Mouse (Mus musculus) liver, adult 2 months (tissue): ENCODE measurements around the gene Trpc1. TPM values are rescaled to one million over a fixed set of nuclear protein-coding genes. Genes with fewer than 3 reads are reported as not detected.

Experiments used
- DNase-seq: peaks from one replicate; pipeline ENCODE4 v3.0.0-alpha.2; 2011; ENCODE audit warnings: low read depth, low spot score; ENCODE audit errors: extremely low read depth
- H3K27ac ChIP-seq: fragments of 200-500 bp; replicated peaks from 2 replicates; pipeline ENCODE4 v1.5.1; 2012; ENCODE audit warnings: low read depth, mild to moderate bottlenecking, control low read depth, inconsistent platforms, low read length; ENCODE audit not compliant: insufficient read depth
- H3K27me3 ChIP-seq: fragments of 200-500 bp; 2 replicates; pipeline ENCODE4 v1.6.1; 2012; ENCODE audit warnings: mild to moderate bottlenecking, moderate library complexity, low read length, inconsistent platforms; ENCODE audit not compliant: control insufficient read depth, insufficient read depth
- H3K36me3 ChIP-seq: fragments of 200-500 bp; 2 replicates; pipeline ENCODE4 v1.6.1; 2012; ENCODE audit warnings: low read length, inconsistent platforms; ENCODE audit not compliant: control insufficient read depth, insufficient read depth
- H3K4me1 ChIP-seq: fragments of 200-500 bp; 2 replicates; pipeline ENCODE4 v1.6.1; 2011; ENCODE audit warnings: low read length; ENCODE audit not compliant: control insufficient read depth, insufficient read depth
- H3K4me3 ChIP-seq: fragments of 200-500 bp; 2 replicates; pipeline ENCODE4 v1.5.1; 2011; ENCODE audit warnings: low read depth, mild to moderate bottlenecking, control low read depth, low read length, moderate library complexity; ENCODE audit not compliant: insufficient read depth
- H3K79me2 ChIP-seq: fragments of 200-500 bp; 2 replicates; pipeline ENCODE4 v1.6.1; 2012; ENCODE audit warnings: inconsistent platforms, mild to moderate bottlenecking, low read length, moderate library complexity; ENCODE audit not compliant: control insufficient read depth, insufficient read depth
- H3K9ac ChIP-seq: fragments of 200-500 bp; 2 replicates; pipeline ENCODE4 v1.6.1; 2012; ENCODE audit warnings: low read depth, mild to moderate bottlenecking, control low read depth, inconsistent platforms, low read length
- CTCF ChIP-seq: fragments of 200-500 bp; IDR thresholded peaks from 2 replicates; pipeline ENCODE4 v1.5.1; 2011; ENCODE audit warnings: low read depth, low read length, control low read depth
- POLR2A ChIP-seq: fragments of 200-500 bp; IDR thresholded peaks from 2 replicates; pipeline ENCODE4 v1.6.1; 2011; ENCODE audit warnings: low read length, control low read depth; ENCODE audit not compliant: insufficient read depth; ENCODE audit errors: extremely low read depth
- WGBS: fragments of 180-500 bp; shearing (Covaris S2); methylation state at CpG from one replicate; pipeline ENCODE4 v1.1.7; 2018; 5-methylcytosine and 5-hydroxymethylcytosine counted together
- polyA plus RNA-seq: library from polyadenylated mRNA; depleted of rRNA; stranded (reverse); fragments of >200 nt; gene quantifications from 2 replicates; pipeline ENCODE4 v1.2.3, GENCODE M21; 2012
- total RNA-seq: library from RNA; depleted of rRNA; stranded (reverse); fragments of >200 nt; gene quantifications from 2 replicates; pipeline ENCODE4 v1.2.3, GENCODE M21; 2014

The Trpc1 gene
- total and polyA plus RNA-seq, 2 experiments, result 0.16 to 0.74 TPM

DNA sequence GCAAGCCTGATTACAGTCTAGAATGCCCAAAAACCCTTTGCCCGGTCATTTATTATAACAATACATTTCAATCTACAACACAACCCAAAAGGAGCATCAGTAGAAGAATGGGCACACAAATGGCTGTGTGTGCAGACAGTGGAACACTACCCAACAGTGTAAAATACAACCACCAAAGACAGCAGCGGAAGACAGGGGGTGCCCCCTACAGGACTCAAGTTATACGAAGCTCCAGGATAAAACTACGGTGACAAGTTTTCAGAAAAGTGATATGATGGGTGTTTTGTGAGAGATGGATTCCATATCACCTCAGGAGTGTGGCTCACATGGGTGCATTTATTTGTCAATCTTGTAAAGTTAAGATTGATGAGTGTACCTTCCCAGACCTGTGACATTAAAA, 74.2 kb downstream of the Trpc1 start:
- no peak overlapping the region for H3K27ac ChIP-seq
- no peak for DNase-seq
- H3K36me3 ChIP-seq, result no peaks in the 10 kb centered on the region
- no peak overlapping the region for H3K9ac ChIP-seq
- TF ChIP-seq CTCF (no peak), POLR2A (no peak)
- no peaks in the 10 kb centered on the region for H3K27me3 ChIP-seq
- H3K4me1 ChIP-seq, result peaks cover 9% of the 10 kb centered on the region
- 96% methylated on average over 4 of the region's 4 CpGs for WGBS
- no peaks in the 10 kb centered on the region for H3K79me2 ChIP-seq
- no peak overlapping the region for H3K4me3 ChIP-seq

DNA sequence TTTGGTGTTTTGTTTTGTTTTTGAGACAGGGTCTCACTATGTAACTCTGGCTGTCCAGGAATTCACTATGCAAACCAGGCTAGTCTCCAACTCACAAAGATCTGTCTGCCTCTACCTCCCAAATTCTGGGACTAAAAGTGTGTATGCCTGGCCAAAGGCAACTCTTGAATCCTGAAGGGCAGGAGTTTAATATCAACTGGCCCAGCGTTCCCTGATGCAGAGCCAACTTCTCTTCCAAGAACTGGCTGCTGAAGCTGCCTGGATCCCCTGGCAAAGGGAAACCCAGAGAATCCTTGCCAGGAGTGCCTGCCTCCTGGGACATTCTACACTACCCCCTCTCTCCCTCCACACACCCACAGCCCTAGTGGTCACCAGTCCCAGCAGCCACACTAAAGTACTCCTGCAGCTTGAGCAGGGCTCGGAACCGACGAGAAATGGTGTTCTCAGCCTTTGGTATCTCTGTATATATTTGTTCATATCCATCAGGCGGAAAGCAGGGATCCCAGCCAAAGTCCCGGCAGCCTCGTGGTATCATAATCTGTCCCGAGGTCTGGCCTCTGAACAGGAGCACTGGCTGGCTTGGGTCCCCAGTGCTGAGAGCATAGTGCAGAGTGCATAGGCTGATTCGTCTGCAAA, 75.0 kb downstream of the Trpc1 start:
- Histone ChIP-seq H3K27me3 (no peaks in the 10 kb centered on the region), H3K36me3 (no peaks in the 10 kb centered on the region), H3K9ac (peak overlapping the region; percentile 41; the same call in 1 of the 2 replicates), H3K79me2 (no peaks in the 10 kb centered on the region), H3K4me1 (peaks cover 9% of the 10 kb centered on the region), H3K27ac (peak overlapping the region; percentile 67), H3K4me3 (no peak overlapping the region; the same call in 1 of the 2 replicates)
- 13% methylated on average over 9 of the region's 9 CpGs for WGBS
- TF ChIP-seq CTCF, result no peak
- TF ChIP-seq POLR2A, result no peak
- peak; percentile 90 for DNase-seq

DNA sequence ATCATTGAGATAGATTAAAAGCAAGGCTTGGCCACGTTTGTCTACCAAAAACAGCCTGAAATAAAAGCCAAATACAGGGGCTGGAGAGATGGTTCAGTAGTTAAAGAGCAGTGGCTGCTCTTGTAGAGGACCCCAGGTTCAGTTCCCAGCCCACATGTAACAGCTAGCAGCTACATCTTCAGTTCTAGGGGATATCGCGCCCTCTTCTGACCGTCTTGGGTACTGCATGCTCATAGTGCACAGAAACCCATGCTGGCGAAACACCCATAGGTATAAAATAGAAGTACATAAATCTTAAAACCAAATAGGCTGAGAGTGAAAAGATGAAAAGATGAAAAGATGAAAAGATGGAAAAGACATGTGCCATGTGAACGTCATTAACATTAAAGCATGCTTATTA, 77.4 kb downstream of the Trpc1 start:
- Histone ChIP-seq H3K4me3 (no peak overlapping the region), H3K4me1 (peaks cover 7% of the 10 kb centered on the region), H3K27me3 (no peaks in the 10 kb centered on the region), H3K9ac (no peak overlapping the region), H3K79me2 (no peaks in the 10 kb centered on the region), H3K36me3 (no peaks in the 10 kb centered on the region), H3K27ac (no peak overlapping the region)
- WGBS, result 86% methylated on average over 6 of the region's 6 CpGs
- TF ChIP-seq POLR2A (no peak), CTCF (peak; percentile 37; the same call in 1 of the 2 replicates)
- no peak for DNase-seq

DNA sequence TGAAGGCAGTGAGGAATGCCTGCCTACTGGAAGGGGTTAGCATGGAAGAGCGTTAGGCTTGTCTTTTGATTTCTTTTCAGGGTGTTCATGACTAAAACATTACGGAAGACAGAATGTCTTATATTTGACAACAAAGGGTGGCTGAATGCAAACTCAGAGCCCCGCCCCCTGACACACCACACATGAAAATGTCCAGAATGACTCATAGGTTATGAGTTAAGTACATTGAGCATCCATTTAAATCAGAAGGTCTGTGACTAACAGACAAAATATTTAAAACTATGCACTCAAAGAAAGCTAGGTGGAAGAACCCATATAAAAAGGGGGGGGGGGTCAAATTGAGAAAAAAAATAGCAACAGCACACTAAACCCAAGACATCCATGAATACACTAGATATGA, 77.8 kb downstream of the Trpc1 start:
- Histone ChIP-seq H3K27ac (no peak overlapping the region), H3K36me3 (no peaks in the 10 kb centered on the region), H3K27me3 (no peaks in the 10 kb centered on the region), H3K79me2 (no peaks in the 10 kb centered on the region), H3K4me3 (no peak overlapping the region), H3K9ac (no peak overlapping the region), H3K4me1 (peaks cover 7% of the 10 kb centered on the region)
- no peak for DNase-seq
- 97% methylated on average over 3 of the region's 3 CpGs for WGBS
- TF ChIP-seq CTCF, result no peak
- no peak for TF ChIP-seq POLR2A

DNA sequence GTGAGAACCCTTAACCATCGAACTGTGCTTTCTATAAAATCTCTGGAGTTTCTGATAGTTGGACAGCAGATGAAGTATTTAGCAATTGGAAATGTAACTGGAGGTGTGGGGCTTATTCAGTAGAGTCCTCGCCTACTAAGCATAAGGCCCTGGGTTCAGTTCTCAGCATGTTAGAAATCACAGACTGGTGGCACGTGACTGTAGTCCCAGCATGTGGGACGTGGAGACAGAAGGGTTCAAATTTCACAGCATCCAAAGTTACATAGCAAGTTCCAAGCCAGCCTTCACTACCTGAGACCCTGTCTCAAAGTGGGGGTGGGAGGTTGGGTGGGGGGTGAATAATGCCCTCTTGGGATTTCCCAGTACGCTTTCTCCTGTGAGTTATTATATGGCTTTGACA, 81.9 kb downstream of the Trpc1 start:
- Histone ChIP-seq H3K27ac (no peak overlapping the region), H3K4me3 (no peak overlapping the region), H3K4me1 (no peaks in the 10 kb centered on the region; the same call in 1 of the 2 replicates), H3K79me2 (no peaks in the 10 kb centered on the region), H3K9ac (no peak overlapping the region), H3K36me3 (no peaks in the 10 kb centered on the region), H3K27me3 (no peaks in the 10 kb centered on the region)
- TF ChIP-seq POLR2A (no peak), CTCF (no peak)
- 86% methylated on average over 5 of the region's 5 CpGs for WGBS
- no peak for DNase-seq

- WGBS, result 54% methylated on average over 9 of the region's 9 CpGs
- peak; percentile 25 for DNase-seq
- Histone ChIP-seq H3K27ac (no peak overlapping the region), H3K4me1 (no peaks in the 10 kb centered on the region; the same call in 1 of the 2 replicates), H3K36me3 (no peaks in the 10 kb centered on the region), H3K27me3 (no peaks in the 10 kb centered on the region), H3K4me3 (no peak overlapping the region), H3K9ac (no peak overlapping the region), H3K79me2 (no peaks in the 10 kb centered on the region)
- no peak for TF ChIP-seq POLR2A
- no peak for TF ChIP-seq CTCF
Measured at GRCm38 (mm10) chr9:95667836-95668235, 82.3 kb downstream of the Trpc1 start.
